Mouse (Mus musculus): ENCODE measurements at regions not wholly inside any gene's neighbourhood (a gene's known extent, or its start where the extent isn't known, plus 50 kb on each side); places are given as distances from the start of the nearest gene placed in this dataset.

GRCm38 (mm10) chr15:59811566-59811965 is 204.8 kb downstream of the 4933412E24Rik start:
- TF ChIP-seq POLR2A (IDR thresholded peaks at IDR 0.05; ENCODE audit: insufficient read depth, low read length) (no peak), CTCF (IDR thresholded peaks at IDR 0.05; ENCODE audit: low read depth, low read length) (no peak), EP300 (IDR thresholded peaks at IDR 0.05; ENCODE audit: insufficient read depth, low read depth, low read length) (no peak)

Data from ES-Bruce4 (cell line).